Mouse (Mus musculus): ENCODE measurements around the gene Myom1. TPM values are rescaled to one million over a fixed set of nuclear protein-coding genes. Genes with fewer than 3 reads are reported as not detected.
"Not testable (repeated sequence)": the region's sequence is repeated elsewhere in the genome, so short reads cannot be mapped to it uniquely, and the experiment has no call there.

The Myom1 gene
- 1 to 10 TPM; 2.7 to 4.6 (median 3.4) TPM for total RNA-seq (2022)

DNA sequence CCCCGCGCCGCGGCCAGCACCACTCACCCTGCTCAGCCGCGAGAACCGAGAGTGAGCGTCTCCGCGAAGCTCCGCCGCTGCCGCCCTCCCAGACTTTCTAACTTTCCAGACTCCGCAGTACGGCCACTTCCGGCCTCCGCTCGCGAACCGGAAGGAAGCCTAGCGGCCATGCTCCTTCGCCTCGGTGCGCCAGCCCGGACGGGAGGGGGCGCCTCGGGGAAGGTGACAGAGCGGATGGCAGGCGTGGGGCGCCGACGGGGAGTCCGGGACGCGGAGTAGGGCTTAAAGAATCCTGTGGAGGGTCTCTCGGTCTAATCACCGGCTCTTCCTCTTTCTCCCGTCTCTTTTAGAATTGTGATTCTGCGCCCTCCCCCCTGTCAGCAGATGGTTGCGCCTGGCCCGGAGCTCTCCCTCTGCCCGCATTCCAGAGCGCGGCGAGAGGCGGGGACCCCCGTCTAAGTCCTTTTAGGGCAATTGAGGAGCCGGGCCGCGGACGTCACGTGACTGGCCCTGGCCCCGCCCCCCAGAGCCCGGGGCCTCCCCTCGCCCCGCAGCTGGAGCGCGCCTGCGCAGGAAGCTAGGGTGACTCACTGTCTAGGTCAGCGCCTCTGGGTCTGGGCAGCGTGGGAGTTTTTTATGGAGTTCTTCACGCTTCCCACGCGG is at the start of gene Myom1:
Gene Myom1 (plus strand): TSS at position 553 of the 663 bp plus-strand sequence.
- peak; percentile 92 to 97 for DNase-seq (ENCODE audit: low spot score in 2 of 2)

GRCm38 (mm10) chr17:70963546-70963945 is 38.9 kb upstream of the Myom1 start:
- DNase-seq (ENCODE audit: low spot score in 2 of 2), result peak; percentile 77 to 100

DNA sequence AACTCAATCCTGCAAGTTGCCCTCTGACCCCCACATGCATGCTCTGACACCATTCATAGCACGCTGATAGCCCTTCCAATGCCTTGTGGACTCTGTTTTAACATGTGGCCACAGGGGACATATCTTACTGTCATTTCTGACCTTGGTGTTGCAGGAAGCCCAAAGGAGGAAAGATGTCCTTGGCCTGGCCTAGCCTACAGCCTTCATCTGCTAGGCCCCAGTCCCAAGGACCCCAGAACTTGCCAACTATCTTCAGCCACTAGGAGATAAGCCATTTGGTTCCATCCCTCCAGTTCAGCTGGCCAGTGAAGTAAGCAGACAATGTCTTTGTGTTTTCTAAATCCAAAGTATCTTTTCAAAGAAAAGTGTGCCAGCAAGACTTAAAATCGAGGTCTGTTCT is 37.2 kb upstream of the Myom1 start:
- no peak for DNase-seq (ENCODE audit: low spot score in 2 of 2)

DNA sequence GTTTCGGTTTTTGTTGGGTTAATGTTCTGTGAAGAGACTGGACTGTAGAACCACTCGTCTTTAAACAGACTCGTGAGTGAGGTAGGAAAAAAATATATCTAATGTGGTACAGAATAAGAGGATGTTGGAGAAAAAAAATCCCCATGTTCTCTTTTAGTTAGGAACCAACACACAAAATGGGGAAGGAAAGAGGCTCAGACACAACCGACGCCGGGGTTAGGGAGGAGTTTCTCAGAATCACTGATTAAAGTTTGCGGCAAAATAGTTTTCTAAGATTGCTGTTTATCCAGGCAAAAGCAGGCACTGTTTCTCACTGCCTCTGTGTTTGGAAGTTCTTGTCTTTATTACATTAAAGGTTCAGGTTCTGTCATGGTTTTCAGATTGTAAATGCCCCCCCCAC is 36.3 kb upstream of the Myom1 start:
- DNase-seq (ENCODE audit: low spot score in 2 of 2), result no peak

DNA sequence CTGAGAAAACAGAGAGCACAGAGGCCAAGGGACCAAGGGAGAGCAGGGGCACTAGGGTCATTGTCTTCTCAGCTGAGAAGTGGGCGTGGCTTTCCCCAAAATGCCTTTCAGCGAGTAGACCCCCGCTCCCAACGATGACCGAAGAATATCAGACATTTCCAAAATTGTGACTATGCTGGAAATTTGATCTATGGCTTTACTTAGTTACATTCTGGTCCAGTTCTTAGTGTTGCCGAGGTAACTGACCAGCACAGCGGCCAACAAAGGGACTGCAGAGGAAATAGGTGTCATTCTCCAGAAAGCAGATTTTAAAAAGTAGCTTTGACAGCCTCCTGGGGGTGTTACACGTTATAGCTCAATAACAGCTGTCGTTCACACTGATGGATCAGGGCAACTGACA is 35.2 kb upstream of the Myom1 start:
- no peak for DNase-seq (ENCODE audit: low spot score in 2 of 2)

- no peak for DNase-seq (ENCODE audit: low spot score in 2 of 2)
These were observed 34.8 kb upstream of the Myom1 start for GRCm38 (mm10) chr17:70967646-70968045.

- no peak for DNase-seq (ENCODE audit: low spot score in 2 of 2)
These were observed 33.7 kb upstream of the Myom1 start for GRCm38 (mm10) chr17:70968606-70969191.

- DNase-seq (ENCODE audit: low spot score in 2 of 2), result no peak
These were observed 31.2 kb upstream of the Myom1 start for GRCm38 (mm10) chr17:70971206-70971605.

DNA sequence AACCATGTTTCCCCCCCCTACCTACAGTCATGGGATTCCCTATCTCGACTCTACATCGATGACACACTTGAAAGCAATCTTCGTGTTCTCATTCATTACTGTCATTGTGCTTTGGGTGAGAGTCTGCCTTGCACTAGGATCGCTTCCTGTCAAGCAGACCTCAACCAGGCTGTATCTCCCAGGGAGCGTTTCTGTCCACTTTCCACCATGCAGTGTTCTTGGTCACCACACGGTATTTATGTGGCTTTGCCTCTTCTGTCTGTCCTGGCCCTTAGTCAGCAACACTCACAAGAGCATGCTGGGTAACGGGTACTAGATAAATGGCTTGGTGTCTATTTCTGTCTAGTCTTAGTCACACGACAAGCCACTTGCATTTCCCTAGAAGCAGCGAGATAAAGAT is 29.0 kb upstream of the Myom1 start:
- DNase-seq (ENCODE audit: low spot score in 2 of 2), result no peak

DNA sequence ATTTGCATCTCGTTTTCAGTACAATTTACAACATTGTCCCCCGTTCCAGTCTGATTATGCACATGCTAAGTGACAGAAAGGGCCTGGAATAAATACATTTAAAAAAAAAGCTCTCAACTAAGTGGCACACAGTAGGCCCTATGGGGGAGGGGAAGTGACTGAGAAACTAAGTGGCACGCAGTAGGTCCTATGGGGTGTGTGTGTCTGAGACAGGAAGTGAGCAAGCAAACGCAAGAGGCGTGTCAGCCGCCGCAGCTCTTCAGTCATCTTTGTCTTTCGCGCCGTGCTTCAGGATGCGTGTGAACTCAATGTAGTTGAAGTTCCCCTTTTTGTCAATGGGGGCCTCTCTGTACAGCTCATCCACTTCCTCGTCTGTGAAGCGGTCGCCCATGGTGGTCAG is 28.4 kb upstream of the Myom1 start:
- DNase-seq (ENCODE audit: low spot score in 2 of 2), result not testable (repeated sequence)

GRCm38 (mm10) chr17:70977799-70978198 is 24.6 kb upstream of the Myom1 start:
- no peak for DNase-seq (ENCODE audit: low spot score in 2 of 2)

GRCm38 (mm10) chr17:70979345-70980223 is 22.8 kb upstream of the Myom1 start:
- no peak for DNase-seq (ENCODE audit: low spot score in 2 of 2)

DNA sequence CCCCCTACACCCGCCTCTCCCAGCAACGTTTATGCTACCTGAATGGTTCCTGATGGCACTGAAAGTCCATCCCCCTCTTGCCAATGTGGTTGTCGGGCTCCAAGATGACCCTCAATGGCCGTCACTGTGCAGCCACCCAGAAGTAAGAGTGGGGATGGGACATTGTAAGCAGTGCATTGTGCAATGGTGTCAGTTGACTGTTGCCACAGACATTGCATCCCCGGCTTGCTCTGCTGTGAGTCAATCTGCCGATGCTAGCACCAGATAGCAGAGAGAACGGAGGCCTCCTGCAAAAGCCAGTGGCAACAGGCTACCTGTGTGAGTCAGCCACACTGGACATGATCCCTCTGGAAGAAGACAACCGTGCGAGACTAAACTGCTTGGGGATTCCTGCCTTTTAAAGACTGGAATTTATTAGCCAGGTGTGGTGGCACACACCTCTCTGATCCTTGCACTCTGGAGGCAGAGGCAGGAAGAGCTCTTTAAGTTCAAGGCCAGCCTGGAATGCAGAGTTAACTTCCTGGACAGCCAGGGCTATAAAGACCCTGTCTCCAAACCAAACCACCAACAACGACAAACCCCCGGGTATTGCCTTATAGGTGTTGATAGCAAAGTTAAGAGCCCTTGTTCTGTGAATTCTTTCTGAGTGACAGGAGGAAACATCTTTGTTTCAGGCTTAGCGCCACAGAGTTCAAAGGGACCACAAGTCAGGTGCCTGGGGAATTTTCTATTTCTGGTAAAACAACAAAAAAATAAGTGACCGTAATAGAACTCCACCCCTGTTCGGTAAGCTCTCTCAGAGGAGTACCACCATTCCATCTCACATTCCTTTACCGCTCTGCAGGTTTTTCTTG is 16.7 kb upstream of the Myom1 start:
- DNase-seq (ENCODE audit: low spot score in 2 of 2), result no peak

DNA sequence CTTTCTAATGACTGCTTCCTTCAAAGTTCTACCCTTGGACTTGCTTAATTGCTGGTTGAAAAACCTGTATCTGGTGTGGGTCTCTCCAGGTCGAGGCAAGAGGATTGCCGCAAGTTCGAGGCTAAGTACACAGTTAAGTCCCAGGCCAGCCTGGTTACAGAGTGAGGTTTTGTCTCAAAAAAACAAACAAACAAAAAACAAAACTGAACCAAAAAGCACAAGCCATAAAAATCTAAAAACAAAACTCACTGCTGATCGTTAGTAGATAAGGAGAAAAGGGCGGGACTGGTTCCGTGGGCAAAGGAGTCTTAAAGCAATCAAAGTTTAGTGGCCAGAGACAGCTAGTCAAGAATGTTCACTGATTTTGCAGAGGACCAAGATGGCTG is 16.1 kb upstream of the Myom1 start:
- DNase-seq (ENCODE audit: low spot score in 2 of 2), result no peak

GRCm38 (mm10) chr17:70986831-70987660 is 15.4 kb upstream of the Myom1 start:
- DNase-seq (ENCODE audit: low spot score in 2 of 2), result no peak

GRCm38 (mm10) chr17:70988337-70988767 is 14.1 kb upstream of the Myom1 start:
- DNase-seq (ENCODE audit: low spot score in 2 of 2), result no peak

DNA sequence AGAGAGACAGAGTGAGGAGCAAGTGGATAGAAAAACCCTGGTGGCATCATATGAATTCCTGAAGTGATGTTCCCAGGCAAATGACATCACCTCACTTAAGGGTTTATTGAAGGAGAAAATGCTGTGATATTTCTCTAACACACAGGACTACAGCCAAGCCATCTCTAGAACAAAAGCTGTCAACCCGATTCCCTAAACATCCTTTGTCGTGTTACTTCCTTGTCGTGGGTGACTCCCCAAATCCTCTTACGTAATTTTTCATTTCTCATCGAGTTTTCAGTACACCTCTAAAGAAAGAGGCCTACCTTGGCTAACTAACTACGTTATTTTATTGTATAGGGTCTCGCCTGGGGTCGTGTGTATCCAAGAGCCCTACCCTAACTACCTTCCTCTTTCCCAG is 13.0 kb upstream of the Myom1 start:
- DNase-seq (ENCODE audit: low spot score in 2 of 2), result no peak

GRCm38 (mm10) chr17:70989991-70990390 is 12.4 kb upstream of the Myom1 start:
- DNase-seq (ENCODE audit: low spot score in 2 of 2), result peak in 1 of 2 experiments; percentile 19

DNA sequence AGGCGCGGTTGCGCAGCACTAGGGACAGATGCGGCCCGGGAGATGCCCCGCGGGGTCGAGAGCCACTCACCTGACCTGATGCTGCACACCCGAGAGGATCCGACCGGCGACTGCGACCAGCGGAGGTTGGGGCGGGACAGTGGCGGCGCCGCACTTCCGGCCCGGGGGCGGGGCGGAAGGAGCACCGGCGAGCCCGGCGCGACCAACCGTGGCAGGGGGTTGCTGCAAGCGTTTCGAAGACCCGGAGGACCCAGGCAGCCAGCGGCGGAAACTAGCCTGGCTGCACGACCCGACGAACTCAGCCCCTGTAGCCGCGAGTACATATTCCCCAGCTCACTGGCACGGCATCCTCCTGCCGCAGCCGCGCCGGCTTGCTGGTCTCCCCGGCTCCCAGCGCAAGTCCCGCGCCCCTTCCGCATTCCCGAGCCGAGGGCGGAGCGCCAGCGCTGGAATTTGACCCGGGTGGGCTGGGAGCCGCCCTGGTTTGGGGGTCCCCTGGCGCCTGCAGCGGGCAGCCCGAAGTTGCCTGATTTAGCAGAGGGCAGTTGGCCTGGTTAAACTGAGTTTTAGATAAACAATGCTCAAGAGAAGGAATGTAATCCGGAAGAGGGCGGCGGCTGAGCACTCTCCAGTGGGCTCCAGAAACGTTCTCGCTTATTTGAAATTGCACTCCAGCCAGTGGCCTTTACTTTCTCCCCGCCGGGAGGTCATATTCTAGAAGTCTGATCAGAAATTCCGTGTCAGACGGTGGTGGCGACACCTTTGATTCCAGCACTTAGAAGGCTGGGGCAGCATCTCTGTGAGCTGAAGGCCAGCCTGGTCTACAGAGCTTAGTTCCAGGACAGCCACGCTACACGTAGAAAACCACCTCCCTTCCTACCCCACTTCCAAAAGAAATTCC is 11.8 kb upstream of the Myom1 start:
- DNase-seq (ENCODE audit: low spot score in 2 of 2), result peak; percentile 64 to 66
